Mouse (Mus musculus) heart, embryonic 11.5 days (tissue): Measurements from ENCODE around the gene Atp8a2. TPM values are rescaled to one million over a fixed set of nuclear protein-coding genes. Genes with fewer than 3 reads are reported as not detected.
"Not testable (repeated sequence)": the region's sequence is repeated elsewhere in the genome, so short reads cannot be mapped to it uniquely, and the experiment has no call there.

Source experiments
- ATAC-seq: fragments of 200-750 bp; cut with Nextera tagmentation; replicated peaks from 2 replicates; pipeline ENCODE4 v1.8.0; 2017; ENCODE audit warnings: moderate library complexity; ENCODE audit not compliant: insufficient number of reproducible peaks, low FRiP score, low TSS enrichment
- H3K27ac ChIP-seq: fragments of 300-500 bp; sonication (generic); 2 replicates; pipeline ENCODE4 v1.5.1; 2014; ENCODE audit warnings: mild to moderate bottlenecking, low read depth, low read length
- H3K27me3 ChIP-seq: fragments of 300-500 bp; sonication (generic); 2 replicates; pipeline ENCODE4 v1.6.1; 2014; ENCODE audit warnings: mild to moderate bottlenecking, low read length, mixed read lengths; ENCODE audit not compliant: control insufficient read depth, insufficient read depth
- H3K36me3 ChIP-seq: fragments of 300-500 bp; sonication (generic); 2 replicates; pipeline ENCODE4 v1.6.1; 2014; ENCODE audit warnings: mild to moderate bottlenecking, low read length, moderate library complexity, mixed read lengths; ENCODE audit not compliant: control insufficient read depth, insufficient read depth
- H3K4me1 ChIP-seq: fragments of 300-500 bp; sonication (generic); 2 replicates; pipeline ENCODE4 v1.6.1; 2014; ENCODE audit warnings: low read length; ENCODE audit not compliant: control insufficient read depth, insufficient read depth
- H3K4me2 ChIP-seq: fragments of 300-500 bp; sonication (generic); 2 replicates; pipeline ENCODE4 v1.6.1; 2014; ENCODE audit warnings: mild to moderate bottlenecking, moderate library complexity
- H3K4me3 ChIP-seq: fragments of 300-500 bp; sonication (generic); 2 replicates; pipeline ENCODE4 v1.5.1; 2014; ENCODE audit warnings: low read depth, low read length
- H3K9ac ChIP-seq: fragments of 300-500 bp; sonication (generic); 2 replicates; pipeline ENCODE4 v1.6.1; 2014; ENCODE audit warnings: mild to moderate bottlenecking, low read depth, low read length, moderate library complexity
- H3K9me3 ChIP-seq: fragments of 300-500 bp; sonication (generic); replicated peaks from 2 replicates; pipeline ENCODE4 v1.6.1; 2016; ENCODE audit warnings: low read length; ENCODE audit not compliant: control insufficient read depth
- WGBS: fragments of 180-500 bp; shearing (Covaris S2); extraction: QIAGEN DNeasy Blood & Tissue Kit; methylation state at CpG from one replicate; pipeline ENCODE4 v1.1.7; 2014; ENCODE audit not compliant: insufficient replicate concordance; 5-methylcytosine and 5-hydroxymethylcytosine counted together
- polyA plus RNA-seq: library from polyadenylated mRNA; unstranded; fragments of >200 nt; fragmentation: Nextera tagmentation; extraction: Ambion mirVana; gene quantifications from 2 replicates; pipeline ENCODE4 v1.2.1, GENCODE M21; 2014

Atp8a2 gene
- polyA plus RNA-seq, 1 experiment from 2014 or later, result 6.8 TPM

DNA sequence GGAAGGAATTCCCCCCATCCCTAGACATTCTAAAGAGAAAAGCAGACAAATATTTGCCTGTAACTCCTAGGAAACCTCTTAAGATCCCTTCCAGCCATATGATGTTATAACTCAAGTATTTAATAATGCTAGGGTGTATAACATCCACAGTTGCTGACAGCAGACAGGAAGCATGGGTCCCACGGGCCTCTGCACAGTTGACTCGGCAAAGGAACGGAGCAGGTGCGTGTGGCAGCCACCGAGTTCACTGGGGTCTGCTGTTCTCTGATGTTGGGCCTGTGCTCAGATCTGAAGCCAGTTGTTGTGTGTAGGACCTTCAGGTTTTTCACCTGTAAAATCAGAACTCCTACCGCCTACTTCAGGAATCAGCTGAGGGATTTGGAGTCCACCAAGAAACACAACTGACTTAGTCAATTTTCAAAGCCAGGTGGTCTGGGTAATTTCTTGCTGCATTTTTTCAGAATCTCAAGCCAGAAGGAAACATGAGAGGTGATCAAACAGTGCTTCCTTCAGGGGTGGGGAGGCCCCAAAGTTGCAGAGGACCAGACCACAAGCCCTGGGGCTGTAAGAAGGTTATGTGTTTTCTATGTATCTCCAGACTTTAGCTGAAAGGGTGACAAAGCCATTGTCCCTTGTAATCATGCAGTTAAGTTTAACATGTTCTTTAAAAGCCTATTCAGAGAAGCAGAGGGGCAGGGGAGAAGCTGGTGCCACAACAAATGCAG lies 338.3 kb downstream of the Atp8a2 start:
- Histone ChIP-seq H3K36me3 (no peaks in the 10 kb centered on the region), H3K27me3 (no peaks in the 10 kb centered on the region), H3K9ac (no peak overlapping the region), H3K4me2 (no peak overlapping the region), H3K4me1 (peaks cover 5% of the 10 kb centered on the region), H3K27ac (no peak overlapping the region), H3K9me3 (no peaks in the 10 kb centered on the region), H3K4me3 (no peak overlapping the region)
- no peak for ATAC-seq
- WGBS, result 87% methylated on average over 6 of the region's 6 CpGs

DNA sequence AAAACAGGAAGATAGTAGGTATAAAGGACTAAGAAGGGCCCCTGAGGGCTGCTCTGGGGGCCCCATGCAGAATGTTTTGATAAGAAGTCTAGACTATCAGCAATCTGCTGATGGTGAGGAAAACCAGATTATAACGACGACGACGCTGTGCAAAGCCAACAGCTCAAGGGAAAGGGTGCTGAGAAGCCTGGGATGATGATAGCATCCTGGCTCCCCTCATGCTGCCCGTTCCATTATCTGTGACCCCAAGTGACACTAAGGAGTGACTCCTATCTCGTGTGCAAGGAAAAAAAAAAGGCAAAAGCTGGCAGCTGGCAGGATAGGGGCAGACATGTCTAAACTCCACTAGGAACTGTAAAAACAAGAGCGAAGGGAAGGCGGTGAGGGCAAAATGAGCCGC lies 343.8 kb downstream of the Atp8a2 start:
- no peaks in the 10 kb centered on the region for H3K9me3 ChIP-seq
- peak overlapping the region; percentile 29 for H3K4me2 ChIP-seq
- no peaks in the 10 kb centered on the region for H3K27me3 ChIP-seq
- peaks cover 15% of the 10 kb centered on the region for H3K4me1 ChIP-seq
- H3K9ac ChIP-seq, result no peak overlapping the region
- no peak overlapping the region for H3K4me3 ChIP-seq
- H3K36me3 ChIP-seq, result no peaks in the 10 kb centered on the region
- peak overlapping the region; percentile 12; the same call in 1 of the 2 replicates for H3K27ac ChIP-seq
- no peak for ATAC-seq
- 8% methylated on average over 9 of the region's 9 CpGs for WGBS

DNA sequence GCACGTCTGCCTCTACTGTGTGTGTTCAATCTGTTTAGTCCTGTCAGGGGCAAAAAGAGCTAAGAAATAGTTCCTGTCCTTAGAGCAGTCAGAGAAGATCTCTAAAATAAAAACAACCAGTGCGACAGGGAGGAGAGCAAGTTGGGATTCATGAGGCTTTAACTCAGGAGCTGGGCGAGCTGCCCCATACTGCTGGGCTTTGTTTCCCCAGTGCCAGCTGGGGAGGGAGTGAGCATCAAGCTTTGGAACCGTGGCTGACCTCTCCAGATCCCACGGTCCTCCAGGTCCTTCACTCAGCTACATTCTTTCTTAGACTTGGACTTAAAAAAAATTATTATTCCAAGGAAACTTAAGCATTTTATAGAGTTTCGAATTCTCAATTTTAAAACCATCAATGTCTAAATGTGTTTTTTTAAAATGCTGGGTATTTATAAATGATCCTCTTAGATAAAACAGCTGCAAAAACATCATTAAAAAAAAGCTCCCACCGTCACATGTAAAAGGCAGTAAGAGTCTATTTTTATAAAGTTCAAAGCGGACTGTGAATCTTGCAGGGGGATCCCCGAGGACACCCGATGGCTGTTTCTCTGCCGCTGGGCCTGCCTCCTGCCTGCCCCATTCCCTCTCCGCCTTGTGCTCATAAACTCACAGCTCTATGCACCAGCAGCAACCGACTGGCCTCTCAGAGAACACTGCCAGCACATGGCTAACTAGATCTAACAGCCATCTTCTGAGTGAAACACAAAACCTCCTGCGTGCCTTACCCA lies 350.2 kb downstream of the Atp8a2 start:
- H3K4me3 ChIP-seq, result no peak overlapping the region
- no peak for ATAC-seq
- H3K27me3 ChIP-seq, result no peaks in the 10 kb centered on the region
- 45% methylated on average over 14 of the region's 14 CpGs for WGBS
- 0 out of 2 replicates have a peak, but pooled peaks cover 3% of the 10 kb centered on the region for H3K4me1 ChIP-seq
- no peak overlapping the region for H3K27ac ChIP-seq
- no peak overlapping the region for H3K4me2 ChIP-seq
- H3K9me3 ChIP-seq, result no peaks in the 10 kb centered on the region
- H3K36me3 ChIP-seq, result no peaks in the 10 kb centered on the region
- no peak overlapping the region for H3K9ac ChIP-seq

DNA sequence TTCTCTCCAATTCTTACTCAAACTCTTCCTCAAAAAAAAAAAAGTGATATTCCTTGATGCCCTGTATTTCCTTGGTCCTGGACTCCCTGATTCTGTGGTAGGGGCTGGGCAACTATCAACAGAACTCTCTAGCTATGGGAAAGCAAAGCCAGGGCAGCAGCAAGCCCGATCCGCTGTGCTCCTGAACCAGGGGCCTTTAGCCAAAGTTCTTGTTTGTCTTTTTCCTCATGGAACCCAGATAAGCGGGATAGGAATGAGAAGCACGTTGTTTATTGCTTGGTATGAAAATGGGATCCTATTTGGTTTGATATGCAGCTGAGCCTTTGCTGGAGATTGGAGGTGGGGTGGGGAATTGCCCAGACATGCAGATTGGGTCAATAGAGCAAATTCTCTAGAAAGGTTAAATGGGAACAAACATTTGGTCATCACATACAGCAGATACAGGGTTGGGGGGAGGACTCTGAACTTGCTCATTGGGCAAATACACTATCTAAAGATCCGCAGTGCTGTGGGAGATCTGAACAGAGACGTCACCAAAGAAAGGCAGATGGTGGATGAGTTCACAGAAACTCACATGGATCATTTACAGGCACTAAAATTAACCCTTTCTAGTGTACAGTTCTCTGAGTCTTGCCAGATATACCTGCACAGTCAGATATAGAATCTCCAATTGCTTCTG lies 353.6 kb downstream of the Atp8a2 start:
- Histone ChIP-seq H3K4me2 (no peak overlapping the region), H3K27ac (no peak overlapping the region), H3K27me3 (no peaks in the 10 kb centered on the region), H3K9ac (no peak overlapping the region), H3K4me3 (no peak overlapping the region), H3K4me1 (peaks cover 7% of the 10 kb centered on the region; the same call in 1 of the 2 replicates), H3K9me3 (no peaks in the 10 kb centered on the region), H3K36me3 (no peaks in the 10 kb centered on the region)
- 75% methylated on average over 6 of the region's 6 CpGs for WGBS
- ATAC-seq, result no peak

DNA sequence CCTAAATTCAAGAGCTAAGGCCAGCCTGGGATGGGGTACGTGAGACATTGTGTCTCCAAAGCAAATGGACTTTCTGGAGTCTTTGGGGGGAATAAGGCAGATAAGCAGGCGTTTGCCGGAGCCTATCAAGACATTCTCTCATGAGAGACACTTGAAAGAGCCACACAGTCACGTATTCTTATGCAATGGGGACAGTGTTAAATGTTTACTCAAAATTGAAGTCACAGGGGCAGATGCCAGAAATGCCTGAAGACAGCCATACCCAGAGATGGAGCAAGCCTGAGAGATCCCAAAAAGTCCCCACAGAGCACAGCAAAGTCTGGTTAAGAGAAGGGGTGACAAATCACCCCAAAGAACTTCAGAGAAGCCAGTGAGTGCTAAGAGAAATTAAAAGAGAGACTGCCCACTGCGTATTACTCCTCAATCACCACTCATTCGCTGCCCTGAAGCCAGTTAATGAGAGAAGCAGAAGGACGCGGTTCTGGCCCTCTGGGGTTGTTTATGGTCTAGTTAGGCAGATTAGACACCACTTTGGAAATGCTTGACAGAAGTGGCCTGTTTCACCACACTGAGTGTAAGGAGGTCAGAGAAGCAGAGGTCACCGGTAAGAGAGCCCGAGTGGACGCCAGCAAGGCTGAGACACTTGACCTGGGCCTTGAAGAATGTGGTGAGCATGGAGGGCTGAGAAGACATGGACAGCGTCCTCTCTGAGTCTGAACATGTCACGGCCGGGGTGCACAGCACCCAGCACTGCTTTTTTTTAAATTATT lies 356.8 kb downstream of the Atp8a2 start:
- WGBS, result 46% methylated on average over 14 of the region's 14 CpGs
- Histone ChIP-seq H3K4me1 (peaks cover 4% of the 10 kb centered on the region; the same call in 1 of the 2 replicates), H3K27ac (no peak overlapping the region), H3K36me3 (no peaks in the 10 kb centered on the region), H3K9me3 (no peaks in the 10 kb centered on the region), H3K9ac (no peak overlapping the region), H3K4me3 (no peak overlapping the region), H3K4me2 (no peak overlapping the region), H3K27me3 (no peaks in the 10 kb centered on the region)
- no peak for ATAC-seq

DNA sequence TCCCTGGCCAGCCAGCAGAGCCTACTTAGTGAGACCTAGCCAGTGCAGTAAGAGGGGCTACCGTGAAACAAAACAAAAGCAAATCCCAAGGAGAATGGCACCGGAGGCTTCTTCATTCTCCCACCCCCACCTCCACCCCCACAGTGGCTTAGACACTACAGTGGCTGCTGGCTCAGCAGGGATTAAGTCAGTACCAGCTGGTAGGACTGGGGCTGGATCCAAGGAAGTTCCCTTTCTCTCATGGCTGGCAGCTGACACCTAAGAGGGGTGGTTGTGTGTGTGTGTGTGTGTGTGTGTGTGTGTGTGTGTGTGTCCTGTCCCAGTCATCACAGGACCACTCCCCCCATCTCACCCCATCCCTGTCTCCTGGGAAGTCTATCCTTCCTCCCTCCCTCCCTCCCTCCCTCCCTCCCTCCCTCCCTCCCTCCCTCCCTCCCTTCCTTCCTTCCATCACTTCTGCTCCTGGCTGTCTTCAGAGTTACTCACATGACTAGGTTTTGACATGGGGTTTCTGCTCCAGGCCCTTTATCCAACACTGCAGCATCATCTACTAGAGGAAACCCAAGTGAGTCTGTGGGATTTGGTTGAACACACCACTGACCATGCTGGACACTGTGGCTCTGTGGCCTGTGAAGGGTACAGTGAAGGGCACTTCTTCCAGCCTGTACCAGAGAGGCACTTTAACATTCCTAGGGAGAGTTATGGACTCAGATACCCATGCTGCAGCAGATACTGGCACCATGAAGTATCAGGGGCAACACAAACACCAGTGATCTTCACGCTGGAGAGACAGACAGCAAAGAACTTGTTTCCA lies 358.3 kb downstream of the Atp8a2 start:
- H3K27me3 ChIP-seq, H3K4me2 ChIP-seq, H3K4me3 ChIP-seq, H3K36me3 ChIP-seq, H3K9ac ChIP-seq, H3K9me3 ChIP-seq, H3K27ac ChIP-seq, ATAC-seq, H3K4me1 ChIP-seq: not testable (repeated sequence)
- 74% methylated on average over 1 of the region's 3 CpGs for WGBS

DNA sequence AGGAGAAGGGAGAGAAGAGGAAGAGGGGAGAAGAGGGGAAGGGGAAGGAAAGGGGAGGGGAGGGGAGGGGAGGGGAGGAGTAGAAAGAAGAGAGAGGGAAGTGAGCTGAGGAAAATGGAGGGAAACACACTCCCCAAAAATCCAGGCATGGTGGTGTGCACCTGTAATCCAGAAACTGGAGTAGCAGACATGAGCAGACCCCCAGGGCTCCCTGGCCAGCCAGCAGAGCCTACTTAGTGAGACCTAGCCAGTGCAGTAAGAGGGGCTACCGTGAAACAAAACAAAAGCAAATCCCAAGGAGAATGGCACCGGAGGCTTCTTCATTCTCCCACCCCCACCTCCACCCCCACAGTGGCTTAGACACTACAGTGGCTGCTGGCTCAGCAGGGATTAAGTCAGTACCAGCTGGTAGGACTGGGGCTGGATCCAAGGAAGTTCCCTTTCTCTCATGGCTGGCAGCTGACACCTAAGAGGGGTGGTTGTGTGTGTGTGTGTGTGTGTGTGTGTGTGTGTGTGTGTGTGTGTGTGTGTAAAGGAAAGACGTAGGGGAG lies 359.2 kb downstream of the Atp8a2 start:
- not testable (repeated sequence) for H3K9me3 ChIP-seq, H3K9ac ChIP-seq, H3K36me3 ChIP-seq, H3K4me2 ChIP-seq, H3K27ac ChIP-seq, H3K4me3 ChIP-seq, H3K27me3 ChIP-seq, H3K4me1 ChIP-seq, ATAC-seq
- no CpG with 5 or more reads among the region's 3 CpGs for WGBS
